Mouse (Mus musculus): ENCODE measurements around the gene Gm13277. TPM values are rescaled to one million over a fixed set of nuclear protein-coding genes. Genes with fewer than 3 reads are reported as not detected.
"Not testable (repeated sequence)": the region's sequence is repeated elsewhere in the genome, so short reads cannot be mapped to it uniquely, and the experiment has no call there.

The Gm13277 gene
- polyA plus RNA-seq, 2 experiments, result not detected

GRCm38 (mm10) chr4:88781831-88782230 is 6.6 kb upstream of the Gm13277 start, which contains the start of gene Ifnz:
Ifnz (plus strand) TSS chr4:88782131.
- H3K9ac ChIP-seq (ENCODE audit: low read depth, low read length, severe bottlenecking); H3K4me1 ChIP-seq (ENCODE audit: control insufficient read depth, insufficient read depth, low read length); ATAC-seq (ENCODE audit: low FRiP score, low read depth); DNase-seq (ENCODE audit: low spot score); H3K36me3 ChIP-seq (ENCODE audit: control insufficient read depth, insufficient read depth, low read length); H3K9me3 ChIP-seq (ENCODE audit: control insufficient read depth, low read length); H3K27ac ChIP-seq (replicated peaks; ENCODE audit: low read depth, low read length); H3K27me3 ChIP-seq (ENCODE audit: control insufficient read depth, insufficient read depth, low read length): not testable (repeated sequence)
- Histone ChIP-seq H3K4me3 (replicated peaks; ENCODE audit: low read length) (peak within 1 kb of the TSS; percentile 17; the same call in 1 of the 2 replicates), H3K4me2 (replicated peaks; ENCODE audit: low read depth, low read length, severe bottlenecking) (peak within 1 kb of the TSS; percentile 29)
- 26% methylated on average over 3 of the region's 7 CpGs for WGBS

GRCm38 (mm10) chr4:88782335-88782734 is 6.1 kb upstream of the Gm13277 start:
- not testable (repeated sequence) for H3K9me3 ChIP-seq (ENCODE audit: control insufficient read depth, low read length); H3K36me3 ChIP-seq (ENCODE audit: control insufficient read depth, insufficient read depth, low read length); ATAC-seq (ENCODE audit: low FRiP score, low read depth); H3K9ac ChIP-seq (ENCODE audit: low read depth, low read length, severe bottlenecking); H3K27ac ChIP-seq (replicated peaks; ENCODE audit: low read depth, low read length); DNase-seq (ENCODE audit: low spot score); H3K4me1 ChIP-seq (ENCODE audit: control insufficient read depth, insufficient read depth, low read length); H3K27me3 ChIP-seq (ENCODE audit: control insufficient read depth, insufficient read depth, low read length)
- Histone ChIP-seq H3K4me3 (replicated peaks; ENCODE audit: low read length) (peak overlapping the region; percentile 17; the same call in 1 of the 2 replicates), H3K4me2 (replicated peaks; ENCODE audit: low read depth, low read length, severe bottlenecking) (peak overlapping the region; percentile 29)
- WGBS, result 0% methylated on average over 10 of the region's 31 CpGs

GRCm38 (mm10) chr4:88785409-88785808 is 3.0 kb upstream of the Gm13277 start, which contains the start of gene Gm13276:
Gm13276 (plus strand) TSS chr4:88785709.
- not testable (repeated sequence) for H3K9me3 ChIP-seq (ENCODE audit: control insufficient read depth, low read length); H3K9ac ChIP-seq (ENCODE audit: low read depth, low read length, severe bottlenecking); H3K4me2 ChIP-seq (replicated peaks; ENCODE audit: low read depth, low read length, severe bottlenecking); H3K4me1 ChIP-seq (ENCODE audit: control insufficient read depth, insufficient read depth, low read length); H3K36me3 ChIP-seq (ENCODE audit: control insufficient read depth, insufficient read depth, low read length); H3K27ac ChIP-seq (replicated peaks; ENCODE audit: low read depth, low read length); H3K4me3 ChIP-seq (replicated peaks; ENCODE audit: low read length); ATAC-seq (ENCODE audit: low FRiP score, low read depth); DNase-seq (ENCODE audit: low spot score); H3K27me3 ChIP-seq (ENCODE audit: control insufficient read depth, insufficient read depth, low read length)
- WGBS, result no CpG with 5 or more reads among the region's 27 CpGs

GRCm38 (mm10) chr4:88791250-88791649 is 2.8 kb downstream of the Gm13277 start, which contains the start of gene Gm13278:
Gm13278 (plus strand) TSS chr4:88791550.
- not testable (repeated sequence) for H3K27me3 ChIP-seq (ENCODE audit: control insufficient read depth, insufficient read depth, low read length); H3K4me2 ChIP-seq (replicated peaks; ENCODE audit: low read depth, low read length, severe bottlenecking); H3K36me3 ChIP-seq (ENCODE audit: control insufficient read depth, insufficient read depth, low read length); ATAC-seq (ENCODE audit: low FRiP score, low read depth); H3K4me1 ChIP-seq (ENCODE audit: control insufficient read depth, insufficient read depth, low read length); H3K27ac ChIP-seq (replicated peaks; ENCODE audit: low read depth, low read length); DNase-seq (ENCODE audit: low spot score); H3K9ac ChIP-seq (ENCODE audit: low read depth, low read length, severe bottlenecking); H3K4me3 ChIP-seq (replicated peaks; ENCODE audit: low read length); H3K9me3 ChIP-seq (ENCODE audit: control insufficient read depth, low read length)
- no CpG with 5 or more reads among the region's 28 CpGs for WGBS

GRCm38 (mm10) chr4:88793936-88794675 is 5.7 kb downstream of the Gm13277 start, which contains the start of gene Gm13275:
Gm13275 (plus strand) TSS chr4:88794487.
- H3K27me3 ChIP-seq (ENCODE audit: control insufficient read depth, insufficient read depth, low read length); DNase-seq (ENCODE audit: low spot score); H3K4me1 ChIP-seq (ENCODE audit: control insufficient read depth, insufficient read depth, low read length); H3K4me3 ChIP-seq (replicated peaks; ENCODE audit: low read length); H3K4me2 ChIP-seq (replicated peaks; ENCODE audit: low read depth, low read length, severe bottlenecking); H3K9ac ChIP-seq (ENCODE audit: low read depth, low read length, severe bottlenecking); H3K9me3 ChIP-seq (ENCODE audit: control insufficient read depth, low read length); ATAC-seq (ENCODE audit: low FRiP score, low read depth); H3K36me3 ChIP-seq (ENCODE audit: control insufficient read depth, insufficient read depth, low read length); H3K27ac ChIP-seq (replicated peaks; ENCODE audit: low read depth, low read length): not testable (repeated sequence)
- WGBS, result 0% methylated on average over 5 of the region's 52 CpGs

- H3K9ac ChIP-seq (ENCODE audit: low read depth, low read length, severe bottlenecking); H3K4me1 ChIP-seq (ENCODE audit: control insufficient read depth, insufficient read depth, low read length); H3K27me3 ChIP-seq (ENCODE audit: control insufficient read depth, insufficient read depth, low read length); H3K4me3 ChIP-seq (replicated peaks; ENCODE audit: low read length); DNase-seq (ENCODE audit: low spot score); ATAC-seq (ENCODE audit: low FRiP score, low read depth); H3K9me3 ChIP-seq (ENCODE audit: control insufficient read depth, low read length); H3K4me2 ChIP-seq (replicated peaks; ENCODE audit: low read depth, low read length, severe bottlenecking); H3K27ac ChIP-seq (replicated peaks; ENCODE audit: low read depth, low read length); H3K36me3 ChIP-seq (ENCODE audit: control insufficient read depth, insufficient read depth, low read length): not testable (repeated sequence)
- no CpG with 5 or more reads among the region's 28 CpGs for WGBS
These were observed 8.7 kb downstream of the Gm13277 start, which contains the start of gene Gm13279 for GRCm38 (mm10) chr4:88797097-88797496. Gm13279 (plus strand) TSS chr4:88797397.

- H3K9ac ChIP-seq (ENCODE audit: low read depth, low read length, severe bottlenecking); H3K27ac ChIP-seq (replicated peaks; ENCODE audit: low read depth, low read length); H3K27me3 ChIP-seq (ENCODE audit: control insufficient read depth, insufficient read depth, low read length); H3K4me2 ChIP-seq (replicated peaks; ENCODE audit: low read depth, low read length, severe bottlenecking); H3K4me1 ChIP-seq (ENCODE audit: control insufficient read depth, insufficient read depth, low read length); H3K4me3 ChIP-seq (replicated peaks; ENCODE audit: low read length); H3K9me3 ChIP-seq (ENCODE audit: control insufficient read depth, low read length); DNase-seq (ENCODE audit: low spot score); H3K36me3 ChIP-seq (ENCODE audit: control insufficient read depth, insufficient read depth, low read length); ATAC-seq (ENCODE audit: low FRiP score, low read depth): not testable (repeated sequence)
- 12% methylated on average over 2 of the region's 7 CpGs for WGBS
These were observed 10.9 kb downstream of the Gm13277 start, which contains the start of gene Gm13285 for GRCm38 (mm10) chr4:88799365-88799764. Gm13285 (plus strand) TSS chr4:88799665.

- not testable (repeated sequence) for ATAC-seq (ENCODE audit: low FRiP score, low read depth); H3K4me1 ChIP-seq (ENCODE audit: control insufficient read depth, insufficient read depth, low read length); H3K27ac ChIP-seq (replicated peaks; ENCODE audit: low read depth, low read length); H3K9me3 ChIP-seq (ENCODE audit: control insufficient read depth, low read length); H3K9ac ChIP-seq (ENCODE audit: low read depth, low read length, severe bottlenecking); DNase-seq (ENCODE audit: low spot score); H3K27me3 ChIP-seq (ENCODE audit: control insufficient read depth, insufficient read depth, low read length); H3K36me3 ChIP-seq (ENCODE audit: control insufficient read depth, insufficient read depth, low read length); H3K4me2 ChIP-seq (replicated peaks; ENCODE audit: low read depth, low read length, severe bottlenecking); H3K4me3 ChIP-seq (replicated peaks; ENCODE audit: low read length)
- WGBS, result no CpG with 5 or more reads among the region's 29 CpGs
These were observed 14.5 kb downstream of the Gm13277 start, which contains the start of gene Gm13287 for GRCm38 (mm10) chr4:88802954-88803353. Gm13287 (plus strand) TSS chr4:88803254.
